Mouse (Mus musculus) liver, embryonic 15.5 days (tissue): Measurements from ENCODE around the gene Dbx1. TPM values are rescaled to one million over a fixed set of nuclear protein-coding genes. Genes with fewer than 3 reads are reported as not detected.

Source experiments
- ATAC-seq: fragments of 200-750 bp; cut with Nextera tagmentation; 2 replicates; pipeline ENCODE4 v1.8.0; 2017; ENCODE audit warnings: moderate number of reproducible peaks, mild to moderate bottlenecking, moderate library complexity; ENCODE audit not compliant: insufficient read depth
- H3K27ac ChIP-seq: fragments of 300-500 bp; sonication (generic); replicated peaks from 2 replicates; pipeline ENCODE4 v1.5.1; 2015; ENCODE audit warnings: mild to moderate bottlenecking, inconsistent platforms
- H3K27me3 ChIP-seq: fragments of 300-500 bp; sonication (generic); 2 replicates; pipeline ENCODE4 v1.6.1; 2015; ENCODE audit warnings: mild to moderate bottlenecking, inconsistent platforms
- H3K36me3 ChIP-seq: fragments of 300-500 bp; sonication (generic); replicated peaks from 2 replicates; pipeline ENCODE4 v1.6.1; 2015; ENCODE audit warnings: moderate library complexity, mild to moderate bottlenecking, inconsistent platforms
- H3K4me1 ChIP-seq: fragments of 300-500 bp; sonication (generic); replicated peaks from 2 replicates; pipeline ENCODE4 v1.6.1; 2015; ENCODE audit warnings: inconsistent platforms
- H3K4me2 ChIP-seq: fragments of 300-500 bp; sonication (generic); 2 replicates; pipeline ENCODE4 v1.6.1; 2015; ENCODE audit warnings: moderate library complexity, mild to moderate bottlenecking, inconsistent platforms
- H3K4me3 ChIP-seq: fragments of 300-500 bp; sonication (generic); replicated peaks from 2 replicates; pipeline ENCODE4 v1.5.1; 2015; ENCODE audit warnings: mild to moderate bottlenecking, inconsistent platforms
- H3K9ac ChIP-seq: fragments of 300-500 bp; sonication (generic); 2 replicates; pipeline ENCODE4 v1.6.1; 2015; ENCODE audit warnings: moderate library complexity, mild to moderate bottlenecking, inconsistent platforms
- H3K9me3 ChIP-seq: fragments of 300-500 bp; sonication (generic); replicated peaks from 2 replicates; pipeline ENCODE4 v1.6.1; 2016; ENCODE audit warnings: inconsistent platforms
- WGBS: fragments of 180-500 bp; shearing (Covaris S2); methylation state at CpG from one replicate; pipeline ENCODE4 v1.1.7; 2015; ENCODE audit warnings: mixed read lengths; ENCODE audit not compliant: insufficient replicate concordance; 5-methylcytosine and 5-hydroxymethylcytosine counted together
- polyA plus RNA-seq: library from polyadenylated mRNA; unstranded; fragments of >200 nt; fragmentation: Nextera tagmentation; extraction: Ambion mirVana; gene quantifications from 2 replicates; pipeline ENCODE4 v1.2.1, GENCODE M21; 2015

Gene Dbx1
- polyA plus RNA-seq, 1 experiment from 2014 or later, result 0.20 TPM

DNA sequence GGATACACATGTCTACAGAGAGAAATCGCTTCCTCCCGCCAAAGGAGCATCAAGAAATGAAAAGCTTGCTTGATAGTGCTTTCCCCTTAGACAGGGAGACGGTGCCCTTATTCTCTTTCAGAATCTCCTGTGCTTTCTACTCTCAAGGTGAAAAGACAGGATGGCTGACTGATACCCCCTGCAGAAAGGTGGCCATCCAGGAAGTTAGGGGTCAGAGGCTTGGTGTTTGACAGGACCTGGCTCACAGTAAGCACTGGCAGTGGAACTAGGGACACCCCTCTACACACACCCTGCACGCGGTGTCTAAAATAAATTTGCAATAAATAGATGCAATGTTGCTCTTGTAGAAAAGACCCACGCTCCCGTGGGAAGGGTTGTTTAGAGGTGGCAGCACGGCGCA, 4.8 kb downstream of the Dbx1 start:
- Histone ChIP-seq H3K4me1 (0 out of 2 replicates have a peak, but pooled peaks cover 6% of the 10 kb centered on the region), H3K27me3 (peaks cover 82% of the 10 kb centered on the region), H3K9ac (no peak overlapping the region), H3K4me2 (no peak overlapping the region), H3K4me3 (no peak overlapping the region), H3K36me3 (no peaks in the 10 kb centered on the region), H3K9me3 (no peaks in the 10 kb centered on the region), H3K27ac (no peak overlapping the region)
- ATAC-seq, result no peak
- WGBS, result 12% methylated on average over 9 of the region's 9 CpGs

DNA sequence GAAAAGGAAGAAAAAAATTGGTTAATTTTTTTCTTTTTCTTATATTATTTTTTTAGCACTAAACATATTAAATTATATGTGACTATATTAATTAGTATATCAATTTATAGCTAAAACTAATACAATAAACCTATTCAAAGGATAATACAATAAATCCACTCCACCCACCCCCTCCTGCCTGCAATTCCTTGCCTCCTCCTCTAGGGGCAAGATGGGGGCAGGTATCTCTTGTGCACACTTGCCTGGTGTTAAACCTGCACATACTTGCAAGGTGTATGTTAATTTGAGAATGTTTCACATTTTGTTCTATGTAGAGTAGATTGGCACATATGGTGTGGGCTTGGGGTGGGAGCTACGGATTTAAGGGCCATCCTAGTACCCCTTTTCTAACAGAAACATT, 16.5 kb downstream of the Dbx1 start:
- no peak overlapping the region for H3K9ac ChIP-seq
- no peaks in the 10 kb centered on the region for H3K36me3 ChIP-seq
- no peak for ATAC-seq
- H3K9me3 ChIP-seq, result no peaks in the 10 kb centered on the region
- H3K27ac ChIP-seq, result no peak overlapping the region
- H3K4me1 ChIP-seq, result no peaks in the 10 kb centered on the region
- no peak overlapping the region for H3K4me3 ChIP-seq
- H3K27me3 ChIP-seq, result no peaks in the 10 kb centered on the region
- WGBS, result 49% methylated on average over 1 of the region's 1 CpGs
- no peak overlapping the region for H3K4me2 ChIP-seq

DNA sequence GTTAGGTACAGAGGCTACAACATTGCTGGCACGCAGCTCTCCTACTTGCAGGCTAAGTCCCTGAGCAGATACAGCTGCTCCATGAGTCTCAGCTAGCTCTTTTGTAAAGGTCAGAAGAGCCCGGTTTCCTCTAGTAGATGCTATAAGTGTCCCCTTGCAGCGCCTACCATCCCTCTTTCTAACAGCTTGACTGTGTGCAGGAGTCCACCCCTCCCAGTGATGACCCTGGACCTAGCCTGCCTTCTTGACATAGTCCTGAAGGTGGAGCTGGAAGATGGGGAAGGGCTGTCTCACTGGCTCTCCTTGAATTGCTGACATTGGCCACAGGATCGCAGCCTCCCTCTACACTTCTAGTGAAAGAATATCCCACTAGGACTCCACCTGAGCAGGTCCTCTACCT, 19.6 kb downstream of the Dbx1 start:
- ATAC-seq, result no peak
- no peak overlapping the region for H3K9ac ChIP-seq
- no peaks in the 10 kb centered on the region for H3K9me3 ChIP-seq
- H3K4me3 ChIP-seq, result no peak overlapping the region
- 56% methylated on average over 4 of the region's 4 CpGs for whole genome bisulfite sequencing
- H3K27me3 ChIP-seq, result no peaks in the 10 kb centered on the region
- no peaks in the 10 kb centered on the region for H3K4me1 ChIP-seq
- no peak overlapping the region for H3K4me2 ChIP-seq
- H3K36me3 ChIP-seq, result no peaks in the 10 kb centered on the region
- no peak overlapping the region for H3K27ac ChIP-seq

DNA sequence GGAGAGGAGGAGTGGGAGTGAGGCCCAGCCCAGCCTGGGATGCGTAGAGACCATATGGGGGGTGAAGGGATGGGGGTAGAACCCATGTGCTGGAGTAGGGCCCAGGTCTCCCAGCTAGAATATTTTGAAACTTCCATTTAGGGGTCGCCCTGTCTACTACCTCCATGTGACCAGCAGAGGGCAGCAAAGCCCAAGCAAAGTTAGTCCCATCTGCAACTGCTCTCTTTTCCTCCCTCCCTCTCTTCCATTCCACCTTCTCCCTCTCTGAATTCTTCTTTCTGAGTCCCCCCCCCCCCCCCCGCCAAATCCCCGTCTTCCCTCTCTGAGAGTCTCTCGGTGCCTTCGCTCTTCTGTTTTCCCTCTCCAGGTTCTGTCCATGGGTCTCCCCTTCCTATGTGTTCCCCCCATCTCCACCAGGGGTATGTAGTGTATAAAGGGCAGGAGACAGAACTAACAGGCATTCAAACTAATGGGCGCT, 20.4 kb downstream of the Dbx1 start:
- H3K27ac ChIP-seq, result no peak overlapping the region
- no peak overlapping the region for H3K4me3 ChIP-seq
- H3K4me2 ChIP-seq, result no peak overlapping the region
- no peaks in the 10 kb centered on the region for H3K36me3 ChIP-seq
- 4% methylated on average over 6 of the region's 7 CpGs for WGBS
- no peak overlapping the region for H3K9ac ChIP-seq
- no peaks in the 10 kb centered on the region for H3K27me3 ChIP-seq
- H3K9me3 ChIP-seq, result no peaks in the 10 kb centered on the region
- ATAC-seq, result no peak
- no peaks in the 10 kb centered on the region for H3K4me1 ChIP-seq

DNA sequence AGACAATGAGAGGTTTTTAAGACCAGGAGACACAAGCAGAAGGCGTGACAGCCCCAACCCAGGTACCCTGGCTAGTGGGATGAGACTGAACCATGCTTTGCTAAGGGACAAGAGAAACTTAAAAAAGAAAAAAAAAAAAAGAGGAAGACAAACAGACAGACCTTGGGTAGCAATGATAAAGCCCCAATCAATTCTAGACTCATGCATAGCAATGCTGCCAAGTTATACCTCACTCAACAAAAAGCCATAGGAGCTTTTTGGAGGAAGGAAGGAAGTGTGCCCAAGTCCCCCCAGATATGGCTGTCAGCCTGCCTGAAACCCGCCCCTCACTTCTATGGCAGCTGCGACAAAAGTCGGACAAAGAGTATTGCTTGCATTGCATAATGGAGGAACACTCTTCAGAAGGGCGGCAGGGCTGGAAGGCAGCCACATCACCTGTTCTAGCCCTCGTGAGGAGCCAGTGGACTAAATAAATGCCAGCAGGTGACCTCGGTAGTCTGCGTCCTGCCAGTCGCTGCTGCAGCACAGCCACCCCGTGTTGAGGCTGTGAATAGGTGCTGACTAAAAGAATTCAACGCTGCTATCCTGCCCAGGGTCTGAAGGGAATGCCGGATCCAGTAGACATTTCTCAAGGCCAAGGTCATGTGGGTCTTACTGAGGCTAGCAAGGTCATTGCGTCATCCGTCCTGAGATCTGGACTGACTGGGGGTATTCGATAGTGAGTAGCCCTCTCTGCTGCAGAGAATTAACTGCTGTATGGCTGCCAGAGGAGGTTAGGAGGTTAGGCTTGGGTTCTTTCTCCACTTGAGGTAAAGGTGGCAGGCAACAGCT, 31.5 kb downstream of the Dbx1 start:
- Histone ChIP-seq H3K4me3 (no peak overlapping the region), H3K36me3 (peaks cover 8% of the 10 kb centered on the region; the same call in 1 of the 2 replicates), H3K4me1 (no peaks in the 10 kb centered on the region), H3K27ac (no peak overlapping the region), H3K27me3 (no peaks in the 10 kb centered on the region), H3K9me3 (no peaks in the 10 kb centered on the region), H3K9ac (no peak overlapping the region), H3K4me2 (no peak overlapping the region)
- no peak for ATAC-seq
- 55% methylated on average over 15 of the region's 15 CpGs for WGBS

DNA sequence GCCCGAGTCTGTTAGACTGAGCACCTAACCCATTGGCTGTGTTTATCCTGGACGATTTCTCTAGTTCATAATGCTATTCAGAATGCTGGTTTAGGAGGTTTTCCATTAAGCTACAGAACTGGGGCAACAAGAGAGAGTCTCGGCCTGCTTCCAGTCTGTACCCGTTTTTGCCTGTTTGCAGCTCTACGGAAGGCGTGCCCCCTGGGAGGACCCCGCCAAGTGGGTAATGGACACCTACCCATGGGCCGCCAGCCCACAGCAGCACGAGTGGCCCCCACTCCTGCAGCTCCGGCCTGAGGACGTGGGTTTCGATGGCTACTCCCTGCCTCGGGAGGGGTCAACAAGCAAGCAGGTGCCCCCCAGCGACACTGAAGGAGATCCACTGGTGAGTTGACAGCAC, 32.4 kb downstream of the Dbx1 start:
- ATAC-seq, result no peak
- Histone ChIP-seq H3K36me3 (peaks cover 16% of the 10 kb centered on the region; the same call in 1 of the 2 replicates), H3K4me2 (no peak overlapping the region), H3K9me3 (no peaks in the 10 kb centered on the region), H3K4me1 (no peaks in the 10 kb centered on the region), H3K27me3 (no peaks in the 10 kb centered on the region), H3K9ac (no peak overlapping the region), H3K4me3 (no peak overlapping the region), H3K27ac (no peak overlapping the region)
- WGBS, result 67% methylated on average over 14 of the region's 14 CpGs

DNA sequence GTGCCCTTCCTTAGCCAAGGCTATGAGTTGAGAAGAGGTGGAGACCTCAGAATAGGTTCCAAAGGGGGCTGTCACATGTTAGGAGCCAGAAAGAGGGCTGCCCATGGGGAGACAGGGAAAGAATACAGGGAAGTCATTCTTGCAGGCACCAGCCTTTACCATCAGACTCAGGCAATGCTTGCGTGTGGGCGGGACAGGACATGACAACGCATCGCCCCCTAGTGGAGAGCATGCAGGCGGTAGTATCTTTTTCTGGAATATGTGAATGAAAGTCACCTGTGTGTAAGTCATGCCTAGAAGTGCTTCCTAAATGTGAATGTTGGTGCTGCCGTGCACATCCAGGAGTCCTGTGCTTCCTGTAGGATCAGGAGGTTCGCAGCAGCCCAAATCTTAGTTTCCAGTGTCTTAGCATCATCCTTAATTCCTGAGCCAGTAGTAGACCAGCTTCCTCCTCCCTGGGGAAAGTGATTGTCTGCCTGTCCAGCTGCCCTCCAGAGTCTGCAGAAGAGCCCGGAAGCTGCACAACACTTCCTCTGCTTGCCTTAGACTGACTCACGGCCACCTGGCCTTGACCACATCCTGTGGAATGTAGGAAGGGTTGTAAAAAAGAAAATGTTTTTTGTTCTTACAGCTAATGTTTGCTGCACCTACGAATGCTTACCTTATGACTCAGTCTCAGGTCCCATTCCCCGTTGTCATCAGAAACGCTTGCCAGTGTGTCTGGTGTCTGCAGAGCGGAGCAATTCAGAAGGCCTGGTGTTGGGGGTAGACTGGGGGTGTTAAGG, 35.3 kb downstream of the Dbx1 start:
- no peak overlapping the region for H3K27ac ChIP-seq
- no peak for ATAC-seq
- H3K9me3 ChIP-seq, result no peaks in the 10 kb centered on the region
- H3K4me1 ChIP-seq, result no peaks in the 10 kb centered on the region
- H3K36me3 ChIP-seq, result peaks cover 18% of the 10 kb centered on the region; the same call in 1 of the 2 replicates
- no peak overlapping the region for H3K9ac ChIP-seq
- no peaks in the 10 kb centered on the region for H3K27me3 ChIP-seq
- no peak overlapping the region for H3K4me3 ChIP-seq
- 13% methylated on average over 13 of the region's 13 CpGs for WGBS
- no peak overlapping the region for H3K4me2 ChIP-seq

DNA sequence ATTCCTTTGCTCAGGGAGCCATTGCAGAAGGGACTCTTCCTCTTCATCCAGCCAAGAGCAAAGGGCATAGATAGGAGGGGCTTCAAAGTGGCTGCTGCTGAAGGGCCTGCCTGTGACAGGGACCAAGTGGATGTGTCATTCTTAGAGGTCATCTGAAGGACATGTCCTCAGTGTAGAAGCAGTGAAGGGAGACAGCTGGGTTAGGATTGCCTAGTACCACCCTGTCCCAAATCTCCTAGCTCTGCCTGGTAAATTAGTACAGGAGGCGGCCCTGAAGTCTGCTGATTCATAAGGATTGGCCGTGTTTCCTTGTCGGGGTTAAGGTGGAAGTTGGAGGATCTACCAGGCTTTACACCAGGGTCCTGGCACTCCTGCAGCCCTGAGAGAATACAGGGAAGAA, 36.7 kb downstream of the Dbx1 start:
- Histone ChIP-seq H3K27ac (no peak overlapping the region), H3K36me3 (peaks cover 18% of the 10 kb centered on the region; the same call in 1 of the 2 replicates), H3K27me3 (no peaks in the 10 kb centered on the region), H3K4me2 (no peak overlapping the region), H3K9me3 (no peaks in the 10 kb centered on the region), H3K4me1 (no peaks in the 10 kb centered on the region), H3K9ac (no peak overlapping the region), H3K4me3 (no peak overlapping the region)
- ATAC-seq, result no peak
- 46% methylated on average over 3 of the region's 3 CpGs for WGBS

DNA sequence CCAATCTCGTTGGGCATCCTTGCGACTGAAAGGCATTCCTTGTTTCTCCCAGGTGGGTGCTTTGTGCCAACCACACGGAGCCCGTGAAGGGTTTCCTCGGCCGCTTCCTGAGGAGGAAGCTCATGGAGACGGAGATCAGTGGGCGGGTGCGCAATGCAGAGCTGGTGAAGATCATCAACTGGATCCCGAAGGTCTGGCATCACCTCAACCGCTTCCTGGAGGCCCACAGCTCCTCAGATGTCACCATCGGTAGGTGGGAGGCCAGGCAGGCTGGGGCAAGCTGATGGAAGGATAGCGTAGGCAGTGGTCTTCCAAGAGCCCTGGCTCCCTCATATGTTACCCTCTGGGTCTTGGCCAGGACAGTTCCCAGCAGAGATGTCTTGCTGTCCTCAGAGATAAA, 38.4 kb downstream of the Dbx1 start:
- 76% methylated on average over 13 of the region's 13 CpGs for WGBS
- Histone ChIP-seq H3K36me3 (peaks cover 15% of the 10 kb centered on the region), H3K27me3 (no peaks in the 10 kb centered on the region), H3K4me2 (no peak overlapping the region), H3K9me3 (no peaks in the 10 kb centered on the region), H3K27ac (no peak overlapping the region), H3K9ac (no peak overlapping the region), H3K4me1 (no peaks in the 10 kb centered on the region), H3K4me3 (no peak overlapping the region)
- no peak for ATAC-seq

DNA sequence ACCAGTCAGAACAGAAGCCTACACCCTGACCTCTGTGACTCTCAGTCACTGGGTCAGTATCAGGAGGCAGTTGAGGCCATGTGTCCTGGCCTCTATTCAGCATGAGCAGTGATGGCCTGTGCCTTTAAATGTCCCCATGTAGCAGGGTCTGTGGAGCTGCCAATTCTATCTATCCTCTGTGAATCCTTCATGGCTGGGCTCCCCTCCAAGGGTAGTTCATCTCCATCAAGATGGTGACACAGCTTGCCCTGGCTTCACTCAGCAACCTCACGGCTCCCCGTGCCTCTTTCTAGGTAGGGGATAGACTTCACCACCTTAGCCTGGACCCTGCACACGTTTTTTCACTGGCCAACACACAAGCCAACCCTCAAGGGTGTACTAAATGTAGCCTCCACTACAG, 38.9 kb downstream of the Dbx1 start:
- peaks cover 10% of the 10 kb centered on the region for H3K36me3 ChIP-seq
- no peak overlapping the region for H3K27ac ChIP-seq
- ATAC-seq, result no peak
- 63% methylated on average over 3 of the region's 3 CpGs for WGBS
- no peaks in the 10 kb centered on the region for H3K27me3 ChIP-seq
- no peaks in the 10 kb centered on the region for H3K4me1 ChIP-seq
- no peak overlapping the region for H3K9ac ChIP-seq
- H3K4me3 ChIP-seq, result no peak overlapping the region
- H3K4me2 ChIP-seq, result no peak overlapping the region
- H3K9me3 ChIP-seq, result no peaks in the 10 kb centered on the region

DNA sequence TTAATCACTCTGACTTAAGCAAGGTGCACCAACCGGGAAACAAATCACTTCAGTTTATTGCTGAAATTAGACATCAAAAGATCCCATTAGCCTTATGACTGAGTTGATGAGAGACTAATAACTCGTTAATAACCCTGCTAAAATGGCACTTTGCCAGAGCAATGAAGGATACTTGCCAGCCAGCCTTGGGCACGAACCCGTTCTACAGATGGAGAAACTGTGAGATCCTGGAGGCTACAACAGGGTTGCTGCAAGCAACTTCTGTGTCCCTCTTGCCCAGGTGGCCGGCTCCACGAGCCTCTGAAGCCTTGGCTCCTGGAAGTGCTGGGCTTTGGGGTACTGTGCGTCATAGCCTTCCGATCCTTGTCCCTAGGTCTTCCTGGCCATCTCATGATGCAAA, 47.0 kb downstream of the Dbx1 start:
- H3K4me2 ChIP-seq, result no peak overlapping the region
- H3K27me3 ChIP-seq, result no peaks in the 10 kb centered on the region
- no peaks in the 10 kb centered on the region for H3K4me1 ChIP-seq
- peaks cover 25% of the 10 kb centered on the region for H3K36me3 ChIP-seq
- no peak overlapping the region for H3K4me3 ChIP-seq
- no peak overlapping the region for H3K27ac ChIP-seq
- ATAC-seq, result no peak
- 70% methylated on average over 8 of the region's 8 CpGs for WGBS
- H3K9me3 ChIP-seq, result no peaks in the 10 kb centered on the region
- no peak overlapping the region for H3K9ac ChIP-seq
